Mouse (Mus musculus): Measurements from ENCODE around the gene Psd. TPM values are rescaled to one million over a fixed set of nuclear protein-coding genes. Genes with fewer than 3 reads are reported as not detected.

The Psd gene
- total RNA-seq, 2 experiments from 2014 or later: 588 to 629 TPM

- intact Hi-C loops (cut with DNase I): no loop called here
- no peak for DNase-seq (ENCODE audit: low spot score in 2 of 2)
These were observed 17.9 kb upstream of the Psd start for GRCm38 (mm10) chr19:46344710-46345419.

GRCm38 (mm10) chr19:46339287-46339971 is 12.5 kb upstream of the Psd start:
- peak in 1 of 2 experiments; percentile 68 for DNase-seq (ENCODE audit: low spot score in 2 of 2)
- intact Hi-C loops (cut with DNase I): loop anchor here (2.0 to 5.0 kb wide), 3 partner anchors 17 to 103 kb away; no protein-coding TSS in a partner anchor

- DNase-seq (ENCODE audit: low spot score in 2 of 2): no peak
- intact Hi-C loops (cut with DNase I): loop anchor here (2.0 to 5.0 kb wide), 3 partner anchors 18 to 103 kb away; no protein-coding TSS in a partner anchor
These were observed 12.0 kb upstream of the Psd start for GRCm38 (mm10) chr19:46338942-46339286.

DNA sequence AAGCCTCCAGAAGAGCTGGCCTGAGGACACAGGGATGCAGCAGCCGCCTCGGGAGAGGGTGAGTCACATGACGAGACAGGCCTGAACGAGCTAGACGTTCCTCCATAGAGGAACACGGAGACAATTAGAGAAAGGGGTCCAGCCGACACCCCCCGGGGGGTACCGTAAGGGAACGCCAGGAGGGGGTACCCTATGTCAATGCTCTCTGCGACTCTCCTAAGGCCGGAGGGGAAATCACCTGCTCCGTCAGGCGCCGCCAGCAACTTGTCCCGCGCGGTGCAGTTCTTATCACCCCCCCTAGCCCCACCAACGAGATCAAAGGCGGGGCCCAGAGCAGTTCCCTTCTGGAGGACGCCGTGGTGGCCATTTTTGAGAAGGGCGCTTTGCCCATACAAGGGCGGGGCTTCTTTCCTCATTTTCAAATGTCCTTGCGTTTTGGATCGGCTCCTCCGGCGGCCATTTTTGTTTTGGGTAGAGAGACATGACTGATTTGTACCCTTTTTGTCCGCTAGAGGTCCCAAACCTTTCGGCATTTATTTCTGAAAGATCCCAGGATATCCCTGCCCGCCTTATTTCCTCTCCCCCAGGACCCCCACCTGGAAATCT is 11.5 kb upstream of the Psd start, which contains the start of gene Cuedc2:
Cuedc2 (minus strand) TSS at position 372 of the 606 bp plus-strand sequence.
- intact Hi-C loops (cut with DNase I): loop anchor here (2.0 to 5.0 kb wide), 3 partner anchors 18 to 104 kb away; no protein-coding TSS in a partner anchor
- DNase-seq (ENCODE audit: low spot score in 2 of 2): peak; percentile 97 to 99

DNA sequence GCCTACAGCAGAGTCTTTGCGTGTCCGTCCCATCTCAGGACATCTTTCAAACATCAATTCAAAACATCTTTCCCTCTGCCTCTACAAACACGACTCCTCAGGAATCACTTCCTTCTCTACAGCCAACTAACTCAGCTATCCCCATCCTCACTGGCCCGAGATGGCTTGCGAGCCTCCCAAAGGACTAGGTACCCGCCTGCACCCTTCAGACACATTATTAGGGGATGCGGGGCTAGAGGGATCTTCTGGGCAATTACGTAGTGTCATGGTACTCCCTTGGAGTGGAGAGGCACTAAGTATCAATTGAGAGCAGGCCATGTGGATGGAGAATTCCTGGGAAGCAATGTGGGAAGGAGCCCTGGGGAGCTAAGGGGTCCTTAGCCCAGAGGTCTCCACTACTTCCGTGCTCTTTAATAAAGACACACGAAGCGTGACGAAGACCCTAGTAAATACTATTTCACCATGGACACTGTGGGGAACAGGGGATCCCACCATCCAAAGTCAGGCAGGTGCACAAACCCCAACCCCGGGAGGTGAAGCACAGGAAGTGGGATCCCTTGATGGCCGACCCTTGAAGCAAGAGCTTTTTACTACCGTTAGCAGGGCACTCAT is 10.9 kb upstream of the Psd start:
- intact Hi-C loops (cut with DNase I): loop anchor here (2.0 to 5.0 kb wide), 3 partner anchors 19 to 104 kb away; no protein-coding TSS in a partner anchor
- DNase-seq (ENCODE audit: low spot score in 2 of 2): no peak

- DNase-seq (ENCODE audit: low spot score in 2 of 2): no peak
These were observed 7.0 kb upstream of the Psd start for GRCm38 (mm10) chr19:46333906-46334305.

GRCm38 (mm10) chr19:46332721-46333339 is 5.9 kb upstream of the Psd start:
- intact Hi-C loops (cut with DNase I): no loop called here
- DNase-seq (ENCODE audit: low spot score in 2 of 2): peak in 1 of 2 experiments; percentile 60

More at GRCm38 (mm10) chr19:46333906-46334305, 7.0 kb upstream of the Psd start:
- intact Hi-C loops (cut with DNase I): no loop called here

GRCm38 (mm10) chr19:46331936-46332335 is 5.0 kb upstream of the Psd start:
- intact Hi-C loops (cut with DNase I): no loop called here
- DNase-seq (ENCODE audit: low spot score in 2 of 2): no peak

- no peak for DNase-seq (ENCODE audit: low spot score in 2 of 2)
- intact Hi-C loops (cut with DNase I): no loop called here
These were observed 4.4 kb upstream of the Psd start for GRCm38 (mm10) chr19:46331326-46331725.

DNA sequence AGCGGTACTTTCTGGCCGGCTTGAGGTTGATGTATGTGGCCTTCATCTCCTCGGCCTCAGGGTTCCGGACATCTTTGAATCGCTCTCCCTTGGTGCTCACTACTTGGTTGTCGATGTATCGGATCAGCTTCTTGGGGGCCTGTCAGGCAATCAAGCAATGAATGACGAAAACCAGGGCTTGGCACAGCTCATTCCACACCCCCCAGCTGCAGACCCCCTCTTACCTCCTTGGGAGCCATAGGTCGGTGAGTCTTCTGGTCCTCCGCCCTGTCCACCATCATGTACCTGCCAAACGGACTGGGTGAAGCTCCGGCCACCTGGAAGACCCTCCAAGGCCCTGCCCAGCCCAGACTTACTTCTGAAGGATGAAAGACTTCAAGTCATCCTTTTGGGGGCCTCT is 3.7 kb upstream of the Psd start:
- intact Hi-C loops (cut with DNase I): loop anchor here (1.0 kb wide), 1 partner anchor 26 kb away; the partner anchor contains the start of gene Nfkb2
- no peak for DNase-seq (ENCODE audit: low spot score in 2 of 2)

GRCm38 (mm10) chr19:46329951-46330350 is 3.0 kb upstream of the Psd start:
- DNase-seq (ENCODE audit: low spot score in 2 of 2): peak; percentile 83 to 87
- intact Hi-C loops (cut with DNase I): loop anchor here (1.0 to 5.0 kb wide), 2 partner anchors 26 to 172 kb away; partner anchors contain the start of genes Nfkb2 and Trim8

- no peak for DNase-seq (ENCODE audit: low spot score in 2 of 2)
- intact Hi-C loops (cut with DNase I): loop anchor here (5.0 kb wide), 1 partner anchor 173 kb away; the partner anchor contains the start of gene Trim8
These were observed 2.2 kb upstream of the Psd start for GRCm38 (mm10) chr19:46329031-46329641.

- intact Hi-C loops (cut with DNase I): loop anchor here (5.0 kb wide), 1 partner anchor 174 kb away; the partner anchor contains the start of gene Trim8
These were observed 1.4 kb upstream of the Psd start, which contains the start of gene Fbxl15 for GRCm38 (mm10) chr19:46328081-46329030. Gene Fbxl15 (plus strand): TSS chr19:46328184.

GRCm38 (mm10) chr19:46327531-46328064 is 642 bp upstream of the Psd start:
- DNase-seq (ENCODE audit: low spot score in 2 of 2): no peak
- intact Hi-C loops (cut with DNase I): loop anchor here (5.0 kb wide), 1 partner anchor 175 kb away; the partner anchor contains the start of gene Trim8

More at GRCm38 (mm10) chr19:46328081-46329030, 1.4 kb upstream of the Psd start, which contains the start of gene Fbxl15:
- DNase-seq (ENCODE audit: low spot score in 2 of 2): peak; percentile 98

DNA sequence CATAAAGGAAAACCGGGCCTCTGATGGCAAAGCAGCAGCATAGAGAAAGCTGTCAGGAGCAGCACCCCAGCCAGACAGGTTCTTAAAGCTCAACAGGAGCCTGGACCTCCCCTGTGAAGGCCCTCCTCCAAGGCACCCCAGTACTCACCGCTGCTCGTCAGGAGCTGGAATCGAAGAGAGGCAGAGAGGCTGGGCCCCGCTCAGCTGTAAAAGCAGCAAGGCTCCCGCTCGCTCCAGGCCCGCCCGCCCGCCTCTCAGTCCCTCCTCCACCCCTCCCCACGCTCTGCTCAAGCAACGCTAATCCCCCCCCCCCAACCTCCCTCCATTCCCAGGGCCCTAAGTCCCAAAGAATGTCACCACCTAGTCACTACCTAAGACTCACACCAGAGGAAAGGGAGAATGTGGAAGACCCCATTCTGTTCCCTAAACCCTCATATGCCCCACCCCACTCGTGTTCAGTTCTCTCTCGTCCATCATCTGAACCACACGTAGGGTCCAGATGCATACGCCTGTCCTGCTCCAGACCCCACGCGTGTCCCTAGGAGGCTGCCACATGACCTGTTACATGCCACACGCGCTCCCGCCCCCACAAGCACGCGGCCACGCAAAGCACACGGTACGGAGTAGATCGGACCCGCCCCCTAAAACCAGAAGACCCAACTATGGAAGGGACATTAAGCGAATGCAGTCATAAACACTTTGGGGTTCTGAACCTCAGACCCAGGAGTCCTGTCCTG is 769 bp downstream of the Psd start:
- intact Hi-C loops (cut with DNase I): loop anchor here (5.0 kb wide), 1 partner anchor 176 kb away; the partner anchor contains the start of gene Trim8

DNA sequence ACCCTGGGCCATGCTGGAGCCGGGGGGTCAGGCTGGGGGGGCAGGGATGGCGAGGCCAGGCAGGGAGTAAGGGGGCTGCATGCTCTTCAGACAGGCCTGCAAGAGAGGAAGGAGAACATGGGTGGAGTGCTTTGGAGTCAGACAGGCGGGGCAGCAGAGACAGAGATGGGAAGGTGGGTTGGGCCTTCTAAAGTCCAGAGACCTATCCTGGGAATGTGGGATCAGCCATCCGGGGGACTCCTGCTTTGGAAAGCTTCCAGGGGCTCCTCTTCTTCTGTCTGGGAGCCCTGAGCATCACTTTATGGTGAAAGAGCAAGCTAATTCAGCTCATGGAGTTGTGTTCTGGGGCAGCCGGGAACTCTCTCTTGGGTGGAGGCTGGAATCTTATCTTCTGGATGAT is 2.0 kb downstream of the Psd start:
- no peak for DNase-seq (ENCODE audit: low spot score in 2 of 2)
- intact Hi-C loops (cut with DNase I): loop anchor here (5.0 kb wide), 1 partner anchor 177 kb away; the partner anchor contains the start of gene Trim8

More for the DNA sequence above, 769 bp downstream of the Psd start:
- DNase-seq (ENCODE audit: low spot score in 2 of 2): peak in 1 of 2 experiments; percentile 54

Data from left cerebral cortex, postnatal 25 days (tissue).